9 mouse cellular contexts compared by ENCODE assay signal in genomic region chr11:108424111-108424510, GRCm38 (mm10). TPM values are rescaled to one million over a fixed set of nuclear protein-coding genes. Genes with fewer than 3 reads are reported as not detected.
A peak's percentile ranks its signal among the peaks of the same experiment; 100 is the strongest.
DNase-seq lines count a peak whose midpoint lies in the region; ATAC-seq lines count a peak whose summit lies in the region.
"Had no signal": no experiment of that assay in that cellular context is flagged by ENCODE, and none has a peak within 500 bp of the region (broad histone marks: within the 10 kb centered on the region; RNA-seq: fewer than 3 reads in every experiment).

No protein-coding gene starts in this region.

- H3K4me1 ChIP-seq in heart, embryonic 15.5 days (replicated peaks) = peaks cover 5% of the 10 kb centered on the region; the same call in 1 of the 2 replicates
- peaks cover 8% of the 10 kb centered on the region for H3K4me1 ChIP-seq in hindbrain, embryonic 16.5 days (ENCODE audit: control insufficient read depth, insufficient read depth, low read depth, low read length)
- peaks cover 8% of the 10 kb centered on the region for H3K4me1 ChIP-seq in midbrain, embryonic 16.5 days (ENCODE audit: control insufficient read depth, insufficient read depth, low read length)

- no peaks in the 10 kb centered on the region for H3K36me3 ChIP-seq in heart, embryonic 15.5 days
- H3K36me3 ChIP-seq in hindbrain, embryonic 16.5 days (ENCODE audit: control insufficient read depth, insufficient read depth, low read length) = no peaks in the 10 kb centered on the region
- H3K36me3 ChIP-seq in midbrain, embryonic 16.5 days (ENCODE audit: control insufficient read depth, insufficient read depth, low read length) = no peaks in the 10 kb centered on the region
- H3K36me3 ChIP-seq: G1E had no signal

- no peak for DNase-seq in heart, adult 8-10 months (ENCODE audit: low spot score)
- peak; percentile 45 for DNase-seq in brain, adult 2 months (ENCODE audit: low read depth, low spot score)
- no peak for DNase-seq in c-Kit-positive CD71-positive TER-119-positive erythroid progenitor cells, embryonic 14.5 days (ENCODE audit: low spot score)
- no peak for DNase-seq in ovary, postnatal 14 days (ENCODE audit: low spot score)
- no peak for DNase-seq in thymus, postnatal 4 days

- ATAC-seq in heart, embryonic 15.5 days (replicated peaks; ENCODE audit: insufficient number of reproducible peaks, insufficient read depth, low FRiP score, low read depth) = no peak
- ATAC-seq in hindbrain, embryonic 16.5 days = no peak
- no peak for ATAC-seq in midbrain, embryonic 16.5 days

- H3K4me3 ChIP-seq in heart, embryonic 15.5 days = peak overlapping the region; percentile 80
- H3K4me3 ChIP-seq in hindbrain, embryonic 16.5 days (ENCODE audit: low read length) = peak overlapping the region; percentile 58
- H3K4me3 ChIP-seq in midbrain, embryonic 16.5 days (ENCODE audit: low read depth, low read length) = peak overlapping the region; percentile 61

- H3K9ac ChIP-seq in heart, embryonic 15.5 days = peak overlapping the region; percentile 32; the same call in 1 of the 2 replicates
- H3K9ac ChIP-seq in hindbrain, embryonic 16.5 days (ENCODE audit: low read depth, low read length) = peak overlapping the region; percentile 41
- H3K9ac ChIP-seq in midbrain, embryonic 16.5 days (ENCODE audit: low read depth, low read length) = no peak overlapping the region; the same call in 1 of the 2 replicates

- H3K4me2 ChIP-seq in heart, embryonic 15.5 days = peak overlapping the region; percentile 86
- peak overlapping the region; percentile 73 for H3K4me2 ChIP-seq in hindbrain, embryonic 16.5 days (ENCODE audit: low read length)
- peak overlapping the region; percentile 85 for H3K4me2 ChIP-seq in midbrain, embryonic 16.5 days (ENCODE audit: low read length)

- no peaks in the 10 kb centered on the region for H3K9me3 ChIP-seq in heart, embryonic 15.5 days (replicated peaks)
- H3K9me3 ChIP-seq in hindbrain, embryonic 16.5 days (ENCODE audit: control insufficient read depth, low read length) = no peaks in the 10 kb centered on the region
- H3K9me3 ChIP-seq in midbrain, embryonic 16.5 days (replicated peaks; ENCODE audit: control insufficient read depth, low read length, poor library complexity, severe bottlenecking) = no peaks in the 10 kb centered on the region

- no peak overlapping the region for H3K27ac ChIP-seq in heart, embryonic 15.5 days
- no peak overlapping the region for H3K27ac ChIP-seq in hindbrain, embryonic 16.5 days (ENCODE audit: low read depth, low read length)
- H3K27ac ChIP-seq in midbrain, embryonic 16.5 days (ENCODE audit: low read length) = peak overlapping the region; percentile 33

- no peaks in the 10 kb centered on the region for H3K27me3 ChIP-seq in heart, embryonic 15.5 days
- no peaks in the 10 kb centered on the region for H3K27me3 ChIP-seq in hindbrain, embryonic 16.5 days (replicated peaks; ENCODE audit: control insufficient read depth, insufficient read depth, low read length)
- H3K27me3 ChIP-seq in midbrain, embryonic 16.5 days (ENCODE audit: control insufficient read depth, insufficient read depth, low read depth, low read length) = no peaks in the 10 kb centered on the region

- 18% methylated on average over 5 of the region's 5 CpGs for WGBS in heart, embryonic 15.5 days
- 1% methylated on average over 5 of the region's 5 CpGs for WGBS in hindbrain, embryonic 16.5 days
- WGBS in midbrain, embryonic 16.5 days = 2% methylated on average over 5 of the region's 5 CpGs

RNA-seq across cellular contexts. Expression of gene Cep112, which starts 0.9 kb away (rescaled TPM):
- polyA plus RNA-seq in heart, embryonic 15.5 days (2015; fragmentation: Nextera tagmentation; extraction: Ambion mirVana) = 8.1 and 10.2 TPM in 2 replicates
- total RNA-seq in heart, adult 8-10 months (2022) = 10 to 100 TPM in 3 of 4 experiments, 1 to 10 TPM in 1; 9.3 to 12.4 (median 11.4) TPM
- 12.7 and 13.2 TPM in 2 replicates for polyA plus RNA-seq in hindbrain, embryonic 16.5 days (2015; fragmentation: Nextera tagmentation; extraction: Ambion mirVana)
- 28.6 and 31.1 TPM in 2 replicates for polyA plus RNA-seq in midbrain, embryonic 16.5 days (2015; fragmentation: Nextera tagmentation; extraction: Ambion mirVana)
- polyA plus RNA-seq: G1E had no signal
